Mouse (Mus musculus) forebrain, embryonic 11.5 days (tissue): ENCODE results near the gene Csnk1e. TPM values are rescaled to one million over a fixed set of nuclear protein-coding genes. Genes with fewer than 3 reads are reported as not detected.

Experiments
- ATAC-seq: fragments of 200-750 bp; cut with Nextera tagmentation; replicated peaks from 2 replicates; pipeline ENCODE4 v1.8.0; 2017; ENCODE audit warnings: moderate TSS enrichment; ENCODE audit not compliant: low FRiP score
- DNase-seq: peaks from one replicate; pipeline ENCODE4 v3.0.0-alpha.2; 2017; ENCODE audit warnings: low spot score
- H3K27ac ChIP-seq: fragments of 300-500 bp; sonication (generic); 2 replicates; pipeline ENCODE4 v1.5.1; 2014; ENCODE audit warnings: low read depth, low read length
- H3K27me3 ChIP-seq: fragments of 300-500 bp; sonication (generic); 2 replicates; pipeline ENCODE4 v1.6.1; 2014; ENCODE audit warnings: mild to moderate bottlenecking, low read length, mixed read lengths; ENCODE audit not compliant: control insufficient read depth, insufficient read depth
- H3K36me3 ChIP-seq: fragments of 300-500 bp; sonication (generic); 2 replicates; pipeline ENCODE4 v1.6.1; 2014; ENCODE audit warnings: mild to moderate bottlenecking, low read length, moderate library complexity, mixed read lengths; ENCODE audit not compliant: control insufficient read depth, insufficient read depth
- H3K4me1 ChIP-seq: fragments of 300-500 bp; sonication (generic); replicated peaks from 2 replicates; pipeline ENCODE4 v1.6.1; 2014; ENCODE audit warnings: low read length, mixed read lengths; ENCODE audit not compliant: control insufficient read depth, insufficient read depth
- H3K4me2 ChIP-seq: fragments of 300-500 bp; sonication (generic); 2 replicates; pipeline ENCODE4 v1.6.1; 2014; ENCODE audit warnings: low read depth, mild to moderate bottlenecking, low read length, moderate library complexity, mixed read lengths; ENCODE audit not compliant: severe bottlenecking
- H3K4me3 ChIP-seq: fragments of 300-500 bp; sonication (generic); 2 replicates; pipeline ENCODE4 v1.5.1; 2014; ENCODE audit warnings: low read depth, low read length
- H3K9ac ChIP-seq: fragments of 300-500 bp; sonication (generic); 2 replicates; pipeline ENCODE4 v1.6.1; 2014; ENCODE audit warnings: low read length
- H3K9me3 ChIP-seq: fragments of 300-500 bp; sonication (generic); 2 replicates; pipeline ENCODE4 v1.6.1; 2016; ENCODE audit warnings: low read length, mixed read lengths; ENCODE audit not compliant: control insufficient read depth
- WGBS: fragments of 180-500 bp; shearing (Covaris S2); extraction: QIAGEN DNeasy Blood & Tissue Kit; methylation state at CpG from one replicate; pipeline ENCODE4 v1.1.7; 2014; 5-methylcytosine and 5-hydroxymethylcytosine counted together
- polyA plus RNA-seq: library from polyadenylated mRNA; unstranded; fragments of >200 nt; fragmentation: Nextera tagmentation; extraction: Ambion mirVana; gene quantifications from 2 replicates; pipeline ENCODE4 v1.2.1, GENCODE M21; 2014

Csnk1e gene
- 209 and 213 TPM in 2 replicates for polyA plus RNA-seq

- peak within 1 kb of the TSS; percentile 58; the same call in 1 of the 2 replicates for H3K9ac ChIP-seq
- ATAC-seq: 0 out of 2 replicates have a peak, but pooled peaks have one; percentile 60
Measured at GRCm38 (mm10) chr15:79455106-79455810, at the start of gene Csnk1e. Gene Csnk1e, minus strand, starts transcription at chr15:79455566.

GRCm38 (mm10) chr15:79504707-79505452, 49.5 kb upstream of the Csnk1e start, which contains the start of gene Kcnj4:
Gene Kcnj4, minus strand, starts transcription at chr15:79505241.
- no peaks in the 10 kb centered on the region for H3K36me3 ChIP-seq

More at GRCm38 (mm10) chr15:79455106-79455810, at the start of gene Csnk1e:
- Histone ChIP-seq H3K36me3 (no peaks in the 10 kb centered on the region), H3K9me3 (no peaks in the 10 kb centered on the region), H3K4me2 (peak within 1 kb of the TSS; percentile 62), H3K27ac (no peak within 1 kb of the TSS), H3K4me3 (peak within 1 kb of the TSS; percentile 28), H3K4me1 (peaks cover 3% of the 10 kb centered on the region; the same call in 1 of the 2 replicates), H3K27me3 (peaks cover 6% of the 10 kb centered on the region)
- DNase-seq: peak; percentile 84
- 3% methylated on average over 24 of the region's 24 CpGs for WGBS

GRCm38 (mm10) chr15:79503438-79503837, 48.1 kb upstream of the Csnk1e start:
- ATAC-seq: no peak

More at GRCm38 (mm10) chr15:79504707-79505452, 49.5 kb upstream of the Csnk1e start, which contains the start of gene Kcnj4:
- Histone ChIP-seq H3K27me3 (peaks cover 59% of the 10 kb centered on the region), H3K27ac (no peak within 1 kb of the TSS), H3K4me1 (peaks cover 12% of the 10 kb centered on the region), H3K9ac (peak within 1 kb of the TSS; percentile 54; the same call in 1 of the 2 replicates), H3K9me3 (no peaks in the 10 kb centered on the region), H3K4me3 (peak within 1 kb of the TSS; percentile 51), H3K4me2 (peak within 1 kb of the TSS; percentile 100)
- ATAC-seq: peak; percentile 34
- under 1% methylated on average over 60 of the region's 60 CpGs for WGBS
- DNase-seq: no peak

GRCm38 (mm10) chr15:79502891-79503341, 47.5 kb upstream of the Csnk1e start:
- no peak overlapping the region for H3K9ac ChIP-seq
- H3K4me1 ChIP-seq: peaks cover 12% of the 10 kb centered on the region
- no peaks in the 10 kb centered on the region for H3K36me3 ChIP-seq
- ATAC-seq (no peak), DNase-seq (no peak)
- no peak overlapping the region for H3K4me2 ChIP-seq
- no peaks in the 10 kb centered on the region for H3K9me3 ChIP-seq
- H3K27ac ChIP-seq: no peak overlapping the region
- peaks cover 50% of the 10 kb centered on the region for H3K27me3 ChIP-seq
- no peak overlapping the region for H3K4me3 ChIP-seq
- 21% methylated on average over 18 of the region's 18 CpGs for WGBS

More at GRCm38 (mm10) chr15:79503438-79503837, 48.1 kb upstream of the Csnk1e start:
- H3K27ac ChIP-seq: no peak overlapping the region
- no peaks in the 10 kb centered on the region for H3K9me3 ChIP-seq
- no peak for DNase-seq
- no peak overlapping the region for H3K4me3 ChIP-seq
- no peak overlapping the region for H3K4me2 ChIP-seq
- peaks cover 55% of the 10 kb centered on the region for H3K27me3 ChIP-seq
- H3K4me1 ChIP-seq: peaks cover 12% of the 10 kb centered on the region
- H3K9ac ChIP-seq: no peak overlapping the region
- H3K36me3 ChIP-seq: no peaks in the 10 kb centered on the region
- 64% methylated on average over 5 of the region's 5 CpGs for WGBS

GRCm38 (mm10) chr15:79500110-79500509, 44.7 kb upstream of the Csnk1e start:
- DNase-seq: no peak
- peaks cover 25% of the 10 kb centered on the region for H3K27me3 ChIP-seq
- no peaks in the 10 kb centered on the region for H3K9me3 ChIP-seq
- WGBS: 79% methylated on average over 17 of the region's 17 CpGs
- no peaks in the 10 kb centered on the region for H3K36me3 ChIP-seq
- H3K27ac ChIP-seq: no peak overlapping the region
- no peak overlapping the region for H3K4me2 ChIP-seq
- no peak overlapping the region for H3K4me3 ChIP-seq
- no peak overlapping the region for H3K9ac ChIP-seq
- ATAC-seq: no peak
- H3K4me1 ChIP-seq: peaks cover 7% of the 10 kb centered on the region

- no peaks in the 10 kb centered on the region for H3K9me3 ChIP-seq
- H3K27ac ChIP-seq: no peak overlapping the region
- H3K9ac ChIP-seq: no peak overlapping the region
- H3K4me2 ChIP-seq: no peak overlapping the region
- no peaks in the 10 kb centered on the region for H3K36me3 ChIP-seq
- H3K27me3 ChIP-seq: peaks cover 2% of the 10 kb centered on the region
- no peaks in the 10 kb centered on the region for H3K4me1 ChIP-seq
- no peak overlapping the region for H3K4me3 ChIP-seq
- DNase-seq: no peak
- 57% methylated on average over 18 of the region's 18 CpGs for WGBS
- no peak for ATAC-seq
Measured at GRCm38 (mm10) chr15:79493527-79493926, 38.2 kb upstream of the Csnk1e start.

- ATAC-seq (no peak), DNase-seq (no peak)
- Histone ChIP-seq H3K9me3 (no peaks in the 10 kb centered on the region), H3K27me3 (peaks cover 2% of the 10 kb centered on the region), H3K4me2 (no peak overlapping the region), H3K27ac (no peak overlapping the region), H3K36me3 (no peaks in the 10 kb centered on the region), H3K4me3 (no peak overlapping the region), H3K4me1 (no peaks in the 10 kb centered on the region), H3K9ac (no peak overlapping the region)
- 86% methylated on average over 11 of the region's 11 CpGs for WGBS
Measured at GRCm38 (mm10) chr15:79489463-79489862, 34.1 kb upstream of the Csnk1e start.

GRCm38 (mm10) chr15:79481181-79481688, 25.9 kb upstream of the Csnk1e start:
- Histone ChIP-seq H3K36me3 (no peaks in the 10 kb centered on the region), H3K4me3 (no peak overlapping the region), H3K27ac (no peak overlapping the region), H3K4me1 (no peaks in the 10 kb centered on the region), H3K9ac (no peak overlapping the region), H3K27me3 (no peaks in the 10 kb centered on the region), H3K9me3 (no peaks in the 10 kb centered on the region), H3K4me2 (no peak overlapping the region)
- no peak for ATAC-seq
- 5% methylated on average over 15 of the region's 15 CpGs for WGBS
- DNase-seq: no peak
